Mouse (Mus musculus) thymus, postnatal 10 days (tissue): ENCODE data around the gene Card19.
A peak's percentile ranks its signal among the peaks of the same experiment; 100 is the strongest.

Source experiments
- DNase-seq, 2 experiments: peaks; one replicate each; pipeline ENCODE4 v3.0.0; 2021; ENCODE audit warnings: low spot score in 2 of 2

Card19 gene

GRCm38 (mm10) chr13:49194811-49195210 lies 21.0 kb downstream of the Card19 start:
- DNase-seq, result no peak

GRCm38 (mm10) chr13:49193650-49194049 lies 22.2 kb downstream of the Card19 start:
- DNase-seq, result no peak

GRCm38 (mm10) chr13:49192156-49192855 lies 23.5 kb downstream of the Card19 start:
- no peak for DNase-seq

- DNase-seq, result no peak
Observed at GRCm38 (mm10) chr13:49191673-49192035, 24.2 kb downstream of the Card19 start.

GRCm38 (mm10) chr13:49190876-49191672 lies 24.8 kb downstream of the Card19 start:
- DNase-seq, result no peak

- no peak for DNase-seq
Observed at GRCm38 (mm10) chr13:49189970-49190870, 25.6 kb downstream of the Card19 start.

- DNase-seq, result no peak
Observed at GRCm38 (mm10) chr13:49188966-49189360, 26.9 kb downstream of the Card19 start.

GRCm38 (mm10) chr13:49188219-49188965 lies 27.4 kb downstream of the Card19 start:
- DNase-seq, result no peak

GRCm38 (mm10) chr13:49187288-49188218 lies 28.3 kb downstream of the Card19 start, which contains the start of gene Ninj1:
TSS of gene Ninj1 (plus strand) at chr13:49187485.
- DNase-seq, result peak; percentile 60 to 80

- DNase-seq, result no peak
Observed at GRCm38 (mm10) chr13:49186798-49187287, 29.0 kb downstream of the Card19 start.

GRCm38 (mm10) chr13:49183646-49184045 lies 32.2 kb downstream of the Card19 start:
- DNase-seq, result no peak

- DNase-seq, result no peak
Observed at GRCm38 (mm10) chr13:49183161-49183560, 32.7 kb downstream of the Card19 start.

GRCm38 (mm10) chr13:49181411-49181984 lies 34.3 kb downstream of the Card19 start:
- no peak for DNase-seq

GRCm38 (mm10) chr13:49180691-49181090 lies 35.1 kb downstream of the Card19 start:
- DNase-seq, result no peak

GRCm38 (mm10) chr13:49180274-49180673 lies 35.6 kb downstream of the Card19 start:
- no peak for DNase-seq

GRCm38 (mm10) chr13:49178839-49179585 lies 36.8 kb downstream of the Card19 start:
- no peak for DNase-seq

- no peak for DNase-seq
Observed at GRCm38 (mm10) chr13:49175509-49175908, 40.3 kb downstream of the Card19 start.

- DNase-seq, result peak; percentile 47 to 87
Observed at GRCm38 (mm10) chr13:49172971-49173596, 42.8 kb downstream of the Card19 start.
